Mouse (Mus musculus) lung, postnatal 0 days (tissue): Measurements from ENCODE around the gene Ap4m1. TPM values are rescaled to one million over a fixed set of nuclear protein-coding genes. Genes with fewer than 3 reads are reported as not detected.
A peak's percentile ranks its signal among the peaks of the same experiment; 100 is the strongest.
"Not testable (repeated sequence)": the region's sequence is repeated elsewhere in the genome, so short reads cannot be mapped to it uniquely, and the experiment has no call there.

ENCODE experiments used
- ATAC-seq: fragments of 200-750 bp; cut with Nextera tagmentation; 2 replicates; pipeline ENCODE4 v1.8.0; 2017; ENCODE audit warnings: moderate library complexity
- DNase-seq: peaks from one replicate; pipeline ENCODE4 v3.0.0-alpha.2; 2016; ENCODE audit warnings: low spot score
- H3K27ac ChIP-seq: fragments of 300-500 bp; sonication (generic); 2 replicates; pipeline ENCODE4 v1.5.1; 2014; ENCODE audit warnings: antibody characterized with exemption, mild to moderate bottlenecking, low read length, mixed read lengths
- H3K27me3 ChIP-seq: fragments of 300-500 bp; sonication (generic); replicated peaks from 2 replicates; pipeline ENCODE4 v1.6.1; 2014; ENCODE audit warnings: low read length, mixed read lengths; ENCODE audit not compliant: insufficient read depth
- H3K36me3 ChIP-seq: fragments of 300-500 bp; sonication (generic); 2 replicates; pipeline ENCODE4 v1.6.1; 2014; ENCODE audit warnings: low read length, mixed read lengths; ENCODE audit not compliant: insufficient read depth
- H3K4me1 ChIP-seq: fragments of 300-500 bp; sonication (generic); 2 replicates; pipeline ENCODE4 v1.6.1; 2014; ENCODE audit warnings: antibody characterized with exemption, low read depth, low read length, mixed read lengths; ENCODE audit not compliant: insufficient read depth
- H3K4me2 ChIP-seq: fragments of 300-500 bp; sonication (generic); replicated peaks from 2 replicates; pipeline ENCODE4 v1.6.1; 2014; ENCODE audit warnings: low read depth, mild to moderate bottlenecking, low read length, moderate library complexity, mixed read lengths
- H3K4me3 ChIP-seq: fragments of 300-500 bp; sonication (generic); 2 replicates; pipeline ENCODE4 v1.5.1; 2014; ENCODE audit warnings: low read depth, low read length
- H3K9ac ChIP-seq: fragments of 300-500 bp; sonication (generic); replicated peaks from 2 replicates; pipeline ENCODE4 v1.6.1; 2014; ENCODE audit warnings: low read depth, mild to moderate bottlenecking
- H3K9me3 ChIP-seq: fragments of 300-500 bp; sonication (generic); 2 replicates; pipeline ENCODE4 v1.6.1; 2016; ENCODE audit warnings: low read length, mixed read lengths
- CTCF ChIP-seq: IDR thresholded peaks from 2 replicates; pipeline ENCODE4 v1.5.1; 2016; ENCODE audit warnings: antibody characterized with exemption, mild to moderate bottlenecking
- EP300 ChIP-seq: IDR thresholded peaks from 2 replicates; pipeline ENCODE4 v1.6.1; 2016; ENCODE audit warnings: antibody characterized with exemption, mild to moderate bottlenecking, control low read depth
- WGBS: fragments of 180-500 bp; shearing (Covaris S2); extraction: QIAGEN DNeasy Blood & Tissue Kit; methylation state at CpG from one replicate; pipeline ENCODE4 v1.1.7; 2014; 5-methylcytosine and 5-hydroxymethylcytosine counted together
- polyA plus RNA-seq: library from polyadenylated mRNA; unstranded; fragments of >200 nt; fragmentation: Nextera tagmentation; extraction: Ambion mirVana; gene quantifications from 2 replicates; pipeline ENCODE4 v1.2.1, GENCODE M21; 2015

Ap4m1 gene
- polyA plus RNA-seq, 1 experiment from 2014 or later, result 11.1 TPM

DNA sequence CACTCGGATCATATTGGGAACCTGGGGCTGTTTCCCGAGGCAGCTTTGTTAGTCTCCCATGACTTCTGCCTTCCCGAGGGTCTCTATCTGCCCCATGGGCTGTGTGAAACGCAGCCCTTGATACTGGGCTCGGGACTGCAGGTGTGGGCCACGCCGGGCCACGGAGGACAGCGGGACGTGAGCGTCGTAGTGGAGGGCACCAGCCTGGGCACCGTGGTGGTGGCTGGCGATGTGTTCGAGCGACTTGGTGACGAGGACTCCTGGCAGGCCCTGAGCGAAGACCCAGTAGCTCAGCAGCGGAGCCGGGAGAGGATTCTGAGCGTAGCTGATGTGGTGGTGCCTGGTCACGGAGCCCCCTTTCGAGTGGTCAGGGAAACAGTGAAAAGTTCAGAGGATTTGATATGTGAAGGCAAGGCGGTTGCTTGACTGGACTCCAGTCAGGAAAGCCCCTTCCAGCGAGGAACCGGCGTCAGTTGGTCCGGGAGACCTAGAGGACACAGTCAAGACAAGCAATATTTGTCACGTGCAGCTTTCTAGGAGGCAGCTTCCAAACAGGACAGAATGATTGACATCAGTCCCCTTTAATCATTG, 23.0 kb downstream of the Ap4m1 start:
- TF ChIP-seq CTCF (0 out of 2 replicates have a peak, but pooled peaks have one; percentile 1), EP300 (no peak)
- Histone ChIP-seq H3K4me3 (peak overlapping the region; percentile 70), H3K27ac (peak overlapping the region; percentile 66), H3K36me3 (no peaks in the 10 kb centered on the region), H3K27me3 (no peaks in the 10 kb centered on the region), H3K4me2 (peak overlapping the region; percentile 86), H3K4me1 (peaks cover 4% of the 10 kb centered on the region; the same call in 1 of the 2 replicates), H3K9me3 (no peaks in the 10 kb centered on the region), H3K9ac (peak overlapping the region; percentile 64)
- ATAC-seq (peak; percentile 51), DNase-seq (peak; percentile 37)
- WGBS, result under 1% methylated on average over 29 of the region's 29 CpGs

- Histone ChIP-seq H3K9me3 (no peaks in the 10 kb centered on the region), H3K27me3 (no peaks in the 10 kb centered on the region), H3K9ac (peak overlapping the region; percentile 64; the same call in 1 of the 2 replicates), H3K36me3 (no peaks in the 10 kb centered on the region), H3K4me3 (no peak overlapping the region), H3K4me1 (peaks cover 4% of the 10 kb centered on the region; the same call in 1 of the 2 replicates), H3K27ac (0 out of 2 replicates have a peak overlapping the region, but pooled peaks have one; percentile 66), H3K4me2 (peak overlapping the region; percentile 86)
- DNase-seq, result no peak
- TF ChIP-seq EP300 (no peak), CTCF (no peak)
- ATAC-seq, result no peak
- 65% methylated on average over 7 of the region's 7 CpGs for WGBS
Measured at GRCm38 (mm10) chr5:138195463-138195862, 23.7 kb downstream of the Ap4m1 start.

DNA sequence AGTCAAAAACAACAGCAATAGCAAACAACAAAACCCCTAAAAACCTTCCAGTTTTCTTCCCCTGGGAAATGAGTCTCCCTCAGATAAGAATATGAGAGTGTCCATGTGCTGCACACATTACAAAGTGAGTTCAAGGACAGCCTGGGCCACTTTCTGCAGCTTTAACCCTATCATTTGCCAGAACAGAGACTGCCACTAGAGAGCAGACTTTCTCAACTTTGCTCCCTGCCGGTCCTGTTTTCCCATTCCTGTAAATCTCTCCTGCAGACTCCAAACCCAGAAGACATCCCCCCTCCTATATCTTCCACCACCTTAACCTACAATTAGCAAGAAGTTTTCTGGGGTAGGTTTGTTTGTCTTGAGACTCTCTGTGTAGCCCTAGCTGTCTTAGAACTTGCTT, 27.8 kb downstream of the Ap4m1 start:
- Histone ChIP-seq H3K4me2 (no peak overlapping the region), H3K4me3 (no peak overlapping the region), H3K9ac (no peak overlapping the region), H3K9me3 (no peaks in the 10 kb centered on the region), H3K36me3 (no peaks in the 10 kb centered on the region), H3K27ac (no peak overlapping the region), H3K4me1 (peaks cover 4% of the 10 kb centered on the region; the same call in 1 of the 2 replicates), H3K27me3 (no peaks in the 10 kb centered on the region)
- peak; percentile 44 for TF ChIP-seq CTCF
- TF ChIP-seq EP300, result no peak
- WGBS, result 11% methylated on average over 1 of the region's 1 CpGs
- ATAC-seq (no peak), DNase-seq (no peak)

- Histone ChIP-seq H3K9ac (no peak overlapping the region), H3K9me3 (no peaks in the 10 kb centered on the region), H3K4me1 (no peaks in the 10 kb centered on the region), H3K27me3 (no peaks in the 10 kb centered on the region), H3K4me2 (no peak overlapping the region), H3K27ac (no peak overlapping the region), H3K4me3 (no peak overlapping the region), H3K36me3 (no peaks in the 10 kb centered on the region)
- no peak for TF ChIP-seq EP300
- no peak for TF ChIP-seq CTCF
- ATAC-seq (no peak), DNase-seq (no peak)
- 76% methylated on average over 3 of the region's 3 CpGs for WGBS
Measured at GRCm38 (mm10) chr5:138202086-138202485, 30.3 kb downstream of the Ap4m1 start.

- H3K4me3 ChIP-seq, result no peak overlapping the region
- no peaks in the 10 kb centered on the region for H3K4me1 ChIP-seq
- H3K27ac ChIP-seq, result no peak overlapping the region
- TF ChIP-seq EP300 (no peak), CTCF (no peak)
- whole genome bisulfite sequencing, result 84% methylated on average over 1 of the region's 1 CpGs
- DNase-seq, result no peak
- H3K27me3 ChIP-seq, result no peaks in the 10 kb centered on the region
- H3K9ac ChIP-seq, result no peak overlapping the region
- no peak for ATAC-seq
- H3K36me3 ChIP-seq, result no peaks in the 10 kb centered on the region
- no peak overlapping the region for H3K4me2 ChIP-seq
- no peaks in the 10 kb centered on the region for H3K9me3 ChIP-seq
Measured at GRCm38 (mm10) chr5:138207253-138207652, 35.5 kb downstream of the Ap4m1 start.

DNA sequence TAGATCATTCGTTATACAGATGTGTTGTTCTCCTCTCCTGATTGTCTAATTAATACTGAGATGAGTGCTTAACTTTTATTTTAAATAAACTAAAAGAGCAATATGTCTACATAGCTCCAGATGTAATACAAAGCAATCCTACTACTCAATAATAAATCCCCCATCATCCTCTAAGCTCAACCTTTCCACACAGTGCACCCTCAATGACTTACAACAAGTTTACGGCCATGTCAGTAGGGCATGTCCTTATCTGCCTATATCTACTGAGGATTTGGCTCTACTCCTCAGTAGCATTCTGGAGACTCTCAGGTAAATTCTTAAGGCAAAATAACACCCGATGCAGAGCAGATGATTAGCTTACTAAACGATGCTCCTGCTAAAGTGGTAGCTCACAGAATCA, 36.1 kb downstream of the Ap4m1 start:
- DNase-seq, result no peak
- WGBS, result 75% methylated on average over 4 of the region's 4 CpGs
- no peak overlapping the region for H3K4me2 ChIP-seq
- H3K9ac ChIP-seq, result no peak overlapping the region
- H3K27me3 ChIP-seq, result no peaks in the 10 kb centered on the region
- ATAC-seq, result no peak
- no peaks in the 10 kb centered on the region for H3K36me3 ChIP-seq
- no peaks in the 10 kb centered on the region for H3K4me1 ChIP-seq
- no peaks in the 10 kb centered on the region for H3K9me3 ChIP-seq
- TF ChIP-seq EP300 (no peak), CTCF (no peak)
- H3K4me3 ChIP-seq, result no peak overlapping the region
- H3K27ac ChIP-seq, result no peak overlapping the region

- not testable (repeated sequence) for H3K4me1 ChIP-seq, H3K4me3 ChIP-seq, H3K36me3 ChIP-seq, H3K27ac ChIP-seq, DNase-seq, ATAC-seq, H3K9ac ChIP-seq, H3K27me3 ChIP-seq, H3K9me3 ChIP-seq, H3K4me2 ChIP-seq
- 89% methylated on average over 13 of the region's 13 CpGs for WGBS
Measured at GRCm38 (mm10) chr5:138216632-138217031, 44.8 kb downstream of the Ap4m1 start.
